Mouse (Mus musculus): Measurements from ENCODE around the gene Morf4l1. TPM values are rescaled to one million over a fixed set of nuclear protein-coding genes. Genes with fewer than 3 reads are reported as not detected.
"Not testable (repeated sequence)": the region's sequence is repeated elsewhere in the genome, so short reads cannot be mapped to it uniquely, and the experiment has no call there.

Morf4l1 gene
- total RNA-seq, 2 experiments from 2014 or later: 249 to 263 TPM

DNA sequence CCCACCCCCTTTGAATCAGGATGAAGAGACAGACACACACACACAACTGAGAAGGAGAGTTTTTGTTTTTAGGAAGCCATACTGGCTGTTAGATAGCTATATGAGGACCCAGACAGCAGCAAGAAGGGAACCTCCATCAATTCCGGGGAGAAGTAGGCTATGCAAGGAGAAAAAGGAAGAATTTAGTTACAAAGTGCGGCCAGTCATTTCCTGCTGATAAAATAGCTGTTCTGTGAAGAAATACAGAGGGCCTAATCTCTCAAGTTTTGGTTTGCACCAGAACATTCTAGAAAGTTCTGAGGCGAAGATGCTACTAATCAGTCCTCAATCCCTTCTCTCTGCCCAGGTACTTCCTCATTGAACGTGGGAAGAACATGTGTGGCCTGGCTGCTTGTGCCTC is 39.2 kb downstream of the Morf4l1 start:
- no peak for DNase-seq
- intact Hi-C loops (cut with DNase I): loop anchor here (5.0 kb wide), 1 partner anchor 98 kb away; no protein-coding TSS in a partner anchor

- no peak for DNase-seq
- intact Hi-C loops (cut with DNase I): no loop called here
Observed at GRCm38 (mm10) chr9:90070174-90070573, 44.4 kb downstream of the Morf4l1 start.

DNA sequence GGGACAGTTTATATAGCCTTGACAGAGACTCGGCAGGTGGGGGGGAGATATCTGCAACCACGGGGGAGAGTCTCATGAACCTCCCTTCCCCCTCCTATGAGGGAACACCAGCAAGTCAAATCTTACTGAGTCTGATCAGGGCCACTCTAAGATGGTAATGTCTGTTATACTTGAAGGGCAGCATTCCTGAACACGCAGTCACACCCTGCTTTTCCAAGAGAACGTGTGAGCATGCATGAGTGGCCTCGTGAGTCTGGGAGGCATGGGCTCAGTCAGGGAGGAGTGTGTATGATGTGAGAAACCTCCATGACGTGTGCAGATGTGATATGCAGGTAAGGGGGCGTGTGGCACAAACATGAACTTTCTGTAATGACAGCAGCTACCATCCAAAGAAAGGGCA is 45.1 kb downstream of the Morf4l1 start:
- intact Hi-C loops (cut with DNase I): no loop called here

DNA sequence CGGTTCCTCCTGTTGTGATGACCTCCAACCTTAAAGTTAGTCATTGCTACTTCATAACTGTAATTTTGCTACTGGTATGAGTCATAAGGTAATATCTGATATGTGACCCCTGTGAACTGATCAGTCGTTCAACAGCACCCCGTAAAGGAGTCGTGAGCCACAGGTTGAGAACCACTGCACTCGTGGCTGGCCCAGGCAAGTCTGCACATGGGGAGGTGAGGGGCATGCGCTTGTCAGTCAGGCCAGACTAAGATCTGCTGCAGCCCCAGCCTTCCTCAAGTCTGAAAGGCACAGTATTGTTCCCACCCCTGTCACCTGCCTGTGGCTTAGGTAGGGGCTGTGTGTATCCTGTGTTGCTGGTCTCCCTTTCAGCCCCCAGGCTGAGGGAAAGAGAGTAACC is 45.8 kb downstream of the Morf4l1 start:
- intact Hi-C loops (cut with DNase I): no loop called here
- no peak for DNase-seq

More for the DNA sequence above, 45.1 kb downstream of the Morf4l1 start:
- no peak for DNase-seq

- DNase-seq: no peak
- intact Hi-C loops (cut with DNase I): no loop called here
Observed at GRCm38 (mm10) chr9:90067341-90067740, 47.2 kb downstream of the Morf4l1 start.

DNA sequence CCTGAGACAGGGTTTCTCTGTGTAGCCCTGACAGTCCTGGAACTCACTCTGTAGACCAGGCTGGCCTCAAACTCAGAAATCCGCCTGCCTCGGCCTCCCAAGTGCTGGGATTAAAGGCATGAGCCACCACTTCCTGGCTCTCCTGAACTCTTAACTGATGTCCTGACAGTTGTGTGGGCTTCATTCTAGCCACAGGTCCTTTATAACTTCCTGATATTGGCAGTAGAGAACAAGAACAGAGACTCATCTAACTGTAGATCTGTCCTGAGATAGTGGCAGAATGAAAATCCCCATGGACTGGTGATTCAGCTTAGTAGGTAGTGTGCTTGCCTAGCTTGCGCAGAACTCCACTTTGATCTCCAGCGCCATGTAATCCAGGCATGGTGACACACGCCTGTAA is 53.6 kb downstream of the Morf4l1 start:
- intact Hi-C loops (cut with DNase I); DNase-seq: not testable (repeated sequence)

GRCm38 (mm10) chr9:90060574-90060875 is 54.0 kb downstream of the Morf4l1 start:
- DNase-seq: no peak
- intact Hi-C loops (cut with DNase I): no loop called here

- DNase-seq: no peak
- intact Hi-C loops (cut with DNase I): no loop called here
Observed at GRCm38 (mm10) chr9:90059828-90060573, 54.6 kb downstream of the Morf4l1 start.

DNA sequence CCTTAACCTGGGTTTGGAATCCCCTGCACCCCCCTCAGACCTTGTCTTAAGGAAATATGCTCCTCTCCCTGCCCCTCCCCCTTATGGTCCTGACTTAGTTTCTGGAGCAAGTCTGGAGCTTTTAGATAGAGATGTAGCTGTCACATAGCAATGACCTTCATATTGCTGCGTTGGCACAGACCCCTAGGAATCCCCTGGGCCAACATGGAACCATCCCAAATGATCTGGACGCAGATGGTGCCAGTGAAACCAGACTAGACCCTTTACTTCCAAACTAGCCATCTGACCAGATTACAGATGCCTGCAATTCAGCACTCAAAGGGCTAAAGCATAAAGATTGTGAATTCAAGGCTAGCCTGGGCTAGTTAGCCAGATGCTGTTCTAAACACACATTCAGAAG is 57.9 kb downstream of the Morf4l1 start:
- intact Hi-C loops (cut with DNase I): no loop called here
- DNase-seq: no peak

DNA sequence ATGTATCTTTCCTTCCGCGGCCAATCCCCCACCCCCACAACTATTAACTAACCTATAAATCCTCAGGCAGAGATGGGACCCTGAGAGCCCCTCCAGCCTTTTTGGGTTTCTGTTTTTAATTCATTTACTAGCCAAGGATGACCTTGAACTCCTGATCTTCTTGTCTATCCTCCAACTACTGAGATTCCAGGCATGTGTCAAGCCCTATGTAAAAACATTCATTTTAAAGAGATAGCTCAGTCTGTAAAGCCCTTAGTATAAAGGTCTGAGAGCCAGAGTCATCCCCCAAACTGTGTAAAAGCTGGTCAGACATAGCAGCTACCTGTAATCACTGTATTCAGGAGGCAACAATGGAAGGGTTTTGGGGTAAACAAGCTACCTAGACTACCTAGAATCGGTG is 58.7 kb downstream of the Morf4l1 start:
- intact Hi-C loops (cut with DNase I): no loop called here
- no peak for DNase-seq

GRCm38 (mm10) chr9:90055409-90055808 is 59.2 kb downstream of the Morf4l1 start:
- DNase-seq: no peak
- intact Hi-C loops (cut with DNase I): no loop called here

DNA sequence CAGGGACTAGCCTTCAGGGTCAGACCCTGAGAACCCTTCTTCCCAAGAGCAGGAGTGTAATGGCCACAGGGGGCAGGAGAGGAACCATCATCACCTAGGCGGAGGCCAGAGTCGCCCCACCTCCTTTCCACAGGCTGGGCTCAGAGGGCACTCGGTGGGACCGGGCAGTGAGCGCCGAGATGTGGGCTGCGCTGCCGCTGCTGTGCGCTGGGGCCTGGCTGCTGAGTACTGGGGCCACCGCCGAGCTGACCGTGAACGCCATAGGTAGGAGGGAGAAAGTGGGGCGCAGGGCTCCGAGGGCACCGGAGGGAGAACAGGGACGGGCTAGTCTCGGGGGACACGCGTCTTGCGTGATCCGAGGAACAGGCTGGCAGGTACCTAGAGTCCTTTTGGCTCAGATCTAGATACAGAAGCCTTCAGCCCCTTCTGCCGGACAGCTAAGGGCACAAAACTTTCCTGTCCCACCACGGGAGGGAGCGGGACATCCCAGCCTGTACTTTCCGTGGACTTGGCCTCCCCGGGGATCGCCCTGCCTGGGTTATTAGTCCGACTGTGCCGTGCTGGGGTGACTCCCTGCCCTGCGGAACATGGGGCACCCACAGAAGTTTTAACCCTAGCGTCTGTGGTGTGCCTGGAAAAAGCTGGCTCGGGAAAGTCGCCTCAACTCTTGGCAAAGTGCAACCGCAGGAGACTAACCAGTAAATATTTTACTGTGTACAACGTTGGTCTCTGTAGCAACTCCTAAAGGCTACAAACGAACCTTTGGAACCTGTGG is 60.0 kb downstream of the Morf4l1 start:
- intact Hi-C loops (cut with DNase I): no loop called here
- peak; percentile 68 to 72 for DNase-seq

DNA sequence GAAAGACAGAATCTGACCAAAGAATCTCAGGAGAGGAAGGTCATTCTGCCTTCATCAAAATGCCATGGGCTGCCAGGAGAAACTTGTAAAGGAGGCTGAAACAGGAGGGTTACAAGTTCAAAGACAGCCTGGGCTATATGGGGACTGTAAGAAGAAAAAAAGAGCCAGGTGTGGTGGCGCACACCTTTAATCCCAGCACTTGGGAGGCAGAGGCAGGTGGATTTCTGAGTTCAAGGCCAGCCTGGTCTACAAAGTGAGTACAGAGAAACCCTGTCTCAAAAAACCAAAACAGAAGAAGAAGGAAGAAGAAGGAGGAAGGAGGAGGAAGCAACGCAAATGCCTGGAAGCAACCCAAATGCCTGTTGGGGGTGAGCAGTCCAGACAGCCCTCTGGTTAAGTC is 60.7 kb downstream of the Morf4l1 start, which contains the start of gene Ctsh:
TSS of gene Ctsh (plus strand) at position 301 of the 400 bp plus-strand sequence.
- DNase-seq: no peak
- intact Hi-C loops (cut with DNase I): no loop called here

GRCm38 (mm10) chr9:90047937-90048627 is 66.5 kb downstream of the Morf4l1 start:
- DNase-seq: peak in 1 of 2 experiments; percentile 13

GRCm38 (mm10) chr9:90045191-90045590 is 69.4 kb downstream of the Morf4l1 start:
- intact Hi-C loops (cut with DNase I): no loop called here
- DNase-seq: no peak

More at GRCm38 (mm10) chr9:90047937-90048627, 66.5 kb downstream of the Morf4l1 start:
- intact Hi-C loops (cut with DNase I): no loop called here

DNA sequence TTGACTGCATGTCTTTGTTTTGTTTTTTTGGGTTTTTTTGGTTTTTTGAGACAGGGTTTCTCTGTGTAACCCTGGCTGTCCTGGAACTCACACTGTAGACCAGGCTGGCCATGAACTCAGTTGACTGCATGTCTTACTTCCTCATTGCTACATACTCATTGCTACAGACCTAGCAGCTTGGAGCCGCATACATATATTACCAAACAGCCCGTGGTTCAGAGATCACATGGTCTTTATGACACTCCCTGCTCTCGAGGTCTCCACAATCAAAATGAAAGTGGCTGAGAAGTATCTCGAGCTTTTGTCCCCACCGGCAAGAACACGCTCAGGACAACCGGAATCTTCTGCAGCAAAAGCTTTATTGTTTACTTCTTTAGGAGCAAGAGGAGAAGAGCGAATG is 71.7 kb downstream of the Morf4l1 start:
- intact Hi-C loops (cut with DNase I); DNase-seq: not testable (repeated sequence)

Other genes with a start within 250 kb of the Morf4l1 start
- not detected for gene Rasgrf1, start 204.9 kb downstream of the Morf4l1 start, total RNA-seq (2021)
- 10 to 100 TPM; 39.9 to 40.0 TPM for gene Ctsh, start 60.6 kb downstream of the Morf4l1 start, total RNA-seq (2021)
- gene Adamts7, start 48.3 kb upstream of the Morf4l1 start, total RNA-seq (2021): 10 to 100 TPM; 23.4 to 27.5 TPM
- 10 to 100 TPM; 14.6 to 16.7 TPM for gene Tbc1d2b, start 156.0 kb upstream of the Morf4l1 start, total RNA-seq (2021)

Measured in heart, postnatal 14 days (tissue).